Mouse (Mus musculus) adrenal gland, adult 18-20 months (tissue): Measurements from ENCODE around the gene Ttc26. TPM values are rescaled to one million over a fixed set of nuclear protein-coding genes. Genes with fewer than 3 reads are reported as not detected.

Experiments used
- DNase-seq, 2 experiments: peaks; one replicate each; pipeline ENCODE4 v3.0.0; 2021 to 2022; ENCODE audit warnings: low spot score in 2 of 2
- long read RNA-seq, 2 experiments: library from polyadenylated mRNA; stranded (forward); transcript quantifications; one replicate each; pipeline ENCODE4 v2.0.0; 2021
- total RNA-seq, 2 experiments: library from RNA; stranded (reverse); gene quantifications; 1 replicate in 1 of 2; 2 replicates in 1 of 2; pipeline ENCODE4 v1.2.3; 2021

The Ttc26 gene
- 1 to 10 TPM; 1.3 to 2.3 TPM for total RNA-seq
- long read RNA-seq, experiment 1, full-length matches to known transcripts: 3 of 3 reads
- long read RNA-seq, experiment 1, partial matches to known transcripts: 0 of 3 reads
- long read RNA-seq, experiment 1, other reads (novel, unspliced or antisense): 0 of 3 reads
- long read RNA-seq, experiment 2, full-length matches to known transcripts: 2 of 4 reads
- long read RNA-seq, experiment 2, partial matches to known transcripts: 2 of 4 reads
- long read RNA-seq, experiment 2, other reads (novel, unspliced or antisense): 0 of 4 reads

GRCm38 (mm10) chr6:38381129-38381771 is at the start of gene Ttc26:
Gene Ttc26, plus strand, starts transcription at chr6:38381469.
- DNase-seq: peak; percentile 81 to 83

- DNase-seq: no peak
Observed at GRCm38 (mm10) chr6:38335264-38335663, 46.0 kb upstream of the Ttc26 start.

GRCm38 (mm10) chr6:38337166-38337705 is 44.0 kb upstream of the Ttc26 start:
- no peak for DNase-seq

- peak; percentile 47 to 60 for DNase-seq
Observed at GRCm38 (mm10) chr6:38337951-38338350, 43.3 kb upstream of the Ttc26 start.

GRCm38 (mm10) chr6:38339078-38339477 is 42.2 kb upstream of the Ttc26 start:
- DNase-seq: no peak

GRCm38 (mm10) chr6:38341751-38342665 is 39.3 kb upstream of the Ttc26 start:
- no peak for DNase-seq

- DNase-seq: no peak
Observed at GRCm38 (mm10) chr6:38342666-38342992, 38.6 kb upstream of the Ttc26 start.

- no peak for DNase-seq
Observed at GRCm38 (mm10) chr6:38343581-38343980, 37.7 kb upstream of the Ttc26 start.

GRCm38 (mm10) chr6:38344006-38344670 is 37.1 kb upstream of the Ttc26 start:
- no peak for DNase-seq

DNA sequence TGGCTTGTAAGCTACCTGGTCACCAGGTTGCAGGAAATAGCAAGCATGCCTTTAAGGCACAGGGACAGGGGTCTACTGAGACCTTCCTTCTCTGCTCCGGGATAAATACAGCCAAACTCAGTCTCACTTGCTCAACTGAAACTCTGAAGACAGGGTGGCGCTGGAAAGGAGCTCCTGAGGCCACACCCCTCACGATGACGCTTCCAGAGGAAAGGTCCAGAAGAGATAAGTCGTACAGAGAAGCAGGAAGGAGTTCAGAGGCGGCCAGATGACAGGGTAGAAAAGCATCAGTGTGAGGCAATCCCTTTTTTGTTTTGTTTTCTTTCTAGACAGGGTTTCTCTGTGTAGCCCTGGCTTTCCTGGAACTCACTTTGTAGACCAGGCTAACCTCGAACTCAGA is 35.5 kb upstream of the Ttc26 start:
- DNase-seq: peak; percentile 61 to 64

- no peak for DNase-seq
Observed at GRCm38 (mm10) chr6:38347875-38348274, 33.4 kb upstream of the Ttc26 start.

DNA sequence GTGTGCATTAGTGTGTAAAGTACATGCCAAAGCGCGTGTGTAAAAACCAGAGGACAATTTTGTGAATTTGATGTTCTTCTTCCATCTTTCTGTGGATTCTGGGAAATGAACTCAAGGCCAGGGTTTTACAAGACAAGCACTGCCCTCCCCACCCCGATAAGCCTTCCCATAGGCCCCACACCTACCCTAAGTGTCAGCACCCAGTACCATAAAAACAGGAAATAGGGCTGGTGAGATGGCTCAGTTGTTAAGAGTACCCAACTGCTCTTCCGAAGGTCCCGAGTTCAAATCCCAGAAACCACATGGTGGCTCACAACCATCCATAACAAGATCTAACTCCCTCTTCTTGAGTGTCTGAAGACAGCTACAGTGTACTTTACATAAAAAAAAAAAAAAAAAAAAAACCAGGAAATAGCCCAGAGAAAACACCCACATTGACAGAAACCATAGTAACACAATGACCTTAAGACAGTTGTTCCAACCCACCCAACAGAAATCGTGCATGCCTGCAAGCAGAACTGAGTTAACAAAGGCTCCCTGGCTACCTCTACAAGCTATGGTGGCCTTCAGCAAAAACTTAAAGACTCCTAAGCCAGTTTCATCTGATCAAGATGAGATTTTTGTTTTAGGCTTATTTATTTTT is 32.3 kb upstream of the Ttc26 start:
- no peak for DNase-seq

- DNase-seq: no peak
Observed at GRCm38 (mm10) chr6:38349806-38350205, 31.5 kb upstream of the Ttc26 start.

- DNase-seq: no peak
Observed at GRCm38 (mm10) chr6:38351930-38352329, 29.3 kb upstream of the Ttc26 start.

DNA sequence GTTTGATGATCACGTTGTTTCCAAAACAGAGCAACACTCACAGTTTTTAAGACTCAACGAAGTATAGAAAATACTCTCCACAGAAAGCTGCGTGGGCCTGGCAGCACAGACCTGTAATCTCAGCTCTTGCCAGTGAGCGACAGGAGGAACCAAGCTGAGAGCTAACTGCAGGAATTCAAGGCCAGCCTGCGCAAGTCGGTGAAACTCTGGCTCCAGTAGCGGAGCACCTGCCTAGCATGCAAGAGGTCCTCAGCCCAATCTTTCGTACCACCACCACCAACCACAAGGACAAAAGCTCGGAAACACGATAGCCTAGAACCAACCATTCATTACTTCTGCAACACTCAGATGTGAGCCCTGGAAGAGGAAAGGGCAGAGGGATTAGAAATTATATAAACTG is 28.8 kb upstream of the Ttc26 start:
- DNase-seq: no peak

DNA sequence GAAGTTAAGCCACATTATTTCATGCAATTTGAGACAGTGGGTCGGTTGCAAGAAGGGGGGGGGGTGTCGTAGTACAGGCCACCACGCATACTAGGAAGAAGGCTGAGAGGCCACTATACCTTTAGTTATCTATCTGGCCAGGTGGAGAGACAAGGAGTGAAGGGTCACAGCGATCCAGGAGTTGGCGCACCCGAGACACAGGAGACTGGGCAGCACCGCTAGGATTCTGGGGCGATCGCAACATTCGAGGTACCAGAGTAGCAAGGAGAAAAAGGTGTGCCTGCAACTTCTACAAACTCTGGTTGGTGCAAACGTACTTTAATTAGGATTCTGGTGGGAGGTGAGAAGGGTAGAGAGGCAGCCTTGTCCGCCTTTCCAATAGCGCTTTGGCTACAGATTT is 28.1 kb upstream of the Ttc26 start:
- no peak for DNase-seq

- peak; percentile 85 for DNase-seq
Observed at GRCm38 (mm10) chr6:38353811-38354722, 27.2 kb upstream of the Ttc26 start, which contains the start of gene Zc3hav1. Gene Zc3hav1, minus strand, starts transcription at chr6:38354603.

DNA sequence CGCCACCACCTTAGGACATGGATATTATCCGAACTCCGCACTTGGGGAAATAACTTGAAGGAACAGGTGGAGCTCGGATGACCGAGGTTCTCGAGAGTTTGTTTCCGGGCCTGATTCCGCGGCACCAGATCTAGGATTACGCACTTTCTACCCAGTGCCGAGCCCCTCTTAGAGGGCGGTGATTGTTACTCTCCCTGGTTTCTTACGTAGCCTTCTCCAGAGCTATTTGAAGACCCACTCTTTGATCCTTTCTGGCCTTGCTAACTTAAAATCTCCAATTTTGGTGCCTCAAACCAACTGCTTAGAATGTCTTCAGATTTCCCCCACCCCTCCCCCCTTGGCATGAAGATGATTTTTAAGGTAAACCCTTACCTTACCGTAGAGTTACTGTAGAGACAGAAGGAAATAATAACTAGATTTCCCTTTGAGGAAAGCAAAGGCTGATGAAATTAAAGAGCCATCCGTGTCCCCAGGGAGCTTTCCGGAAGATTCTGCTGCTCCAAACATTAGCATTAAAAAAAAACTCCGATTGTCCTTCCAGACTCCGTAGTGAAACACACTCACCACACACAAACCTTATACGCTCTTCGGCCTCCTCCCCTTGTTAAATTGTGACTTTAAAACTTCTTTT is 26.4 kb upstream of the Ttc26 start:
- DNase-seq: no peak

- DNase-seq: no peak
Observed at GRCm38 (mm10) chr6:38355354-38355823, 25.9 kb upstream of the Ttc26 start.
